Mouse (Mus musculus) lung, postnatal 0 days (tissue): ENCODE data around the gene Gm20388.

ENCODE experiments used
- CTCF ChIP-seq: IDR thresholded peaks from 2 replicates; pipeline ENCODE4 v1.5.1; 2016; ENCODE audit warnings: antibody characterized with exemption, mild to moderate bottlenecking
- EP300 ChIP-seq: IDR thresholded peaks from 2 replicates; pipeline ENCODE4 v1.6.1; 2016; ENCODE audit warnings: antibody characterized with exemption, mild to moderate bottlenecking, control low read depth

GRCm38 (mm10) chr8:121551065-121551985 lies 1640.7 kb downstream of the Gm20388 start:
- TF ChIP-seq CTCF (no peak), EP300 (no peak)
